Mouse (Mus musculus) fat pad, adult 2 months (tissue): Measurements from ENCODE around the gene Per3.
"Not testable (repeated sequence)": the region's sequence is repeated elsewhere in the genome, so short reads cannot be mapped to it uniquely, and the experiment has no call there.

Source experiments
- DNase-seq: peaks from one replicate; pipeline ENCODE4 v3.0.0-alpha.2; 2011; ENCODE audit warnings: low read depth, low spot score; ENCODE audit errors: extremely low read depth

The Per3 gene

GRCm38 (mm10) chr4:151036521-151036920 lies 7.9 kb downstream of the Per3 start:
- no peak for DNase-seq

GRCm38 (mm10) chr4:151027001-151027400 lies 17.5 kb downstream of the Per3 start:
- DNase-seq = no peak

GRCm38 (mm10) chr4:151024152-151024551 lies 20.3 kb downstream of the Per3 start:
- no peak for DNase-seq

- not testable (repeated sequence) for DNase-seq
Measured at GRCm38 (mm10) chr4:151017356-151017755, 27.1 kb downstream of the Per3 start.

GRCm38 (mm10) chr4:151015946-151016345 lies 28.5 kb downstream of the Per3 start:
- no peak for DNase-seq

GRCm38 (mm10) chr4:151010316-151010715 lies 34.1 kb downstream of the Per3 start:
- DNase-seq = no peak

- DNase-seq = no peak
Measured at GRCm38 (mm10) chr4:151006945-151007344, 37.5 kb downstream of the Per3 start.

- DNase-seq = no peak
Measured at GRCm38 (mm10) chr4:151005656-151006318, 38.7 kb downstream of the Per3 start.

- DNase-seq = no peak
Measured at GRCm38 (mm10) chr4:151001397-151001796, 43.1 kb downstream of the Per3 start.

GRCm38 (mm10) chr4:150998626-150999025 lies 45.8 kb downstream of the Per3 start:
- DNase-seq = no peak

GRCm38 (mm10) chr4:150996797-150997196 lies 47.7 kb downstream of the Per3 start, which contains the start of gene Uts2:
TSS of gene Uts2 (plus strand) at chr4:150997097.
- no peak for DNase-seq

GRCm38 (mm10) chr4:150990148-150990547 lies 54.3 kb downstream of the Per3 start:
- DNase-seq = no peak

- DNase-seq = no peak
Measured at GRCm38 (mm10) chr4:150980153-150980552, 64.3 kb downstream of the Per3 start.

- DNase-seq = no peak
Measured at GRCm38 (mm10) chr4:150979455-150979854, 65.0 kb downstream of the Per3 start.

- DNase-seq = no peak
Measured at GRCm38 (mm10) chr4:150978156-150978910, 66.1 kb downstream of the Per3 start.

- DNase-seq = no peak
Measured at GRCm38 (mm10) chr4:150975145-150975544, 69.3 kb downstream of the Per3 start.

- DNase-seq = no peak
Measured at GRCm38 (mm10) chr4:150973264-150973663, 71.2 kb downstream of the Per3 start.

GRCm38 (mm10) chr4:150968956-150969355 lies 75.5 kb downstream of the Per3 start:
- no peak for DNase-seq

- no peak for DNase-seq
Measured at GRCm38 (mm10) chr4:150966556-150966955, 77.9 kb downstream of the Per3 start.

- DNase-seq = no peak
Measured at GRCm38 (mm10) chr4:150965555-150965951, 78.9 kb downstream of the Per3 start.

- DNase-seq = no peak
Measured at GRCm38 (mm10) chr4:150964635-150965554, 79.6 kb downstream of the Per3 start.
